Mouse (Mus musculus) erythroblast, embryonic 14.5 days (primary cell): ENCODE measurements around the gene Prss16. TPM values are rescaled to one million over a fixed set of nuclear protein-coding genes. Genes with fewer than 3 reads are reported as not detected.

Source experiments
- H3K27me3 ChIP-seq: 2 replicates; pipeline ENCODE4 v1.6.1; 2012; ENCODE audit warnings: inconsistent platforms; ENCODE audit not compliant: control insufficient read depth
- H3K36me3 ChIP-seq: 2 replicates; pipeline ENCODE4 v1.6.1; 2012; ENCODE audit warnings: mild to moderate bottlenecking, inconsistent platforms; ENCODE audit not compliant: control insufficient read depth
- H3K4me1 ChIP-seq: 2 replicates; pipeline ENCODE4 v1.6.1; 2012; ENCODE audit warnings: inconsistent platforms; ENCODE audit not compliant: control insufficient read depth
- H3K4me3 ChIP-seq: replicated peaks from 2 replicates; pipeline ENCODE3; 2012; ENCODE audit warnings: moderate library complexity, mild to moderate bottlenecking, inconsistent platforms
- H3K9me3 ChIP-seq: 2 replicates; pipeline ENCODE4 v1.6.1; 2012; ENCODE audit warnings: low read length, inconsistent platforms, mixed read lengths; ENCODE audit not compliant: control insufficient read depth
- GATA1 ChIP-seq: IDR thresholded peaks from 2 replicates; pipeline ENCODE4 v1.6.1; 2012; ENCODE audit warnings: low read length, inconsistent platforms, mixed read lengths
- TAL1 ChIP-seq: IDR thresholded peaks from 3 replicates; pipeline ENCODE4 v1.6.1; 2012; ENCODE audit warnings: low read length, inconsistent platforms, mixed read lengths
- polyA plus RNA-seq: library from polyadenylated mRNA; stranded (reverse); fragments of >175 nt; gene quantifications from 2 replicates; pipeline ENCODE4 v1.2.3, GENCODE M21; 2012

Gene Prss16
- polyA plus RNA-seq, 1 experiment, result not detected

- Histone ChIP-seq H3K4me3 (no peak overlapping the region), H3K36me3 (no peaks in the 10 kb centered on the region), H3K27me3 (peaks cover 100% of the 10 kb centered on the region), H3K9me3 (peaks cover 2% of the 10 kb centered on the region; the same call in 1 of the 2 replicates), H3K4me1 (peaks cover 24% of the 10 kb centered on the region)
- TF ChIP-seq TAL1, result no peak
- TF ChIP-seq GATA1, result no peak
These were observed 10.4 kb downstream of the Prss16 start for GRCm38 (mm10) chr13:21999147-21999546.

- no peak overlapping the region for H3K4me3 ChIP-seq
- H3K27me3 ChIP-seq, result peaks cover 100% of the 10 kb centered on the region
- H3K36me3 ChIP-seq, result no peaks in the 10 kb centered on the region
- peaks cover 26% of the 10 kb centered on the region for H3K4me1 ChIP-seq
- peaks cover 2% of the 10 kb centered on the region; the same call in 1 of the 2 replicates for H3K9me3 ChIP-seq
- TF ChIP-seq GATA1, result no peak
- no peak for TF ChIP-seq TAL1
These were observed 11.1 kb downstream of the Prss16 start for GRCm38 (mm10) chr13:21998412-21998811.

GRCm38 (mm10) chr13:21997821-21998220 lies 11.7 kb downstream of the Prss16 start:
- Histone ChIP-seq H3K4me1 (peaks cover 26% of the 10 kb centered on the region), H3K36me3 (no peaks in the 10 kb centered on the region), H3K27me3 (peaks cover 98% of the 10 kb centered on the region), H3K9me3 (peaks cover 2% of the 10 kb centered on the region; the same call in 1 of the 2 replicates), H3K4me3 (no peak overlapping the region)
- TF ChIP-seq TAL1 (no peak), GATA1 (no peak)

GRCm38 (mm10) chr13:21997201-21997820 lies 12.2 kb downstream of the Prss16 start:
- no peak for TF ChIP-seq TAL1
- no peak for TF ChIP-seq GATA1
- H3K27me3 ChIP-seq, result peaks cover 95% of the 10 kb centered on the region
- H3K4me1 ChIP-seq, result peaks cover 26% of the 10 kb centered on the region
- H3K4me3 ChIP-seq, result peak overlapping the region; percentile 44
- peaks cover 2% of the 10 kb centered on the region; the same call in 1 of the 2 replicates for H3K9me3 ChIP-seq
- H3K36me3 ChIP-seq, result no peaks in the 10 kb centered on the region

- peaks cover 2% of the 10 kb centered on the region; the same call in 1 of the 2 replicates for H3K9me3 ChIP-seq
- peaks cover 90% of the 10 kb centered on the region for H3K27me3 ChIP-seq
- H3K4me1 ChIP-seq, result peaks cover 26% of the 10 kb centered on the region
- H3K36me3 ChIP-seq, result no peaks in the 10 kb centered on the region
- no peak for TF ChIP-seq TAL1
- no peak for TF ChIP-seq GATA1
- peak overlapping the region; percentile 44 for H3K4me3 ChIP-seq
These were observed 12.7 kb downstream of the Prss16 start for GRCm38 (mm10) chr13:21996840-21997185.

- H3K9me3 ChIP-seq, result peaks cover 2% of the 10 kb centered on the region; the same call in 1 of the 2 replicates
- peak overlapping the region; percentile 55 for H3K4me3 ChIP-seq
- peaks cover 26% of the 10 kb centered on the region for H3K4me1 ChIP-seq
- no peak for TF ChIP-seq TAL1
- TF ChIP-seq GATA1, result no peak
- H3K36me3 ChIP-seq, result no peaks in the 10 kb centered on the region
- peaks cover 85% of the 10 kb centered on the region for H3K27me3 ChIP-seq
These were observed 13.3 kb downstream of the Prss16 start for GRCm38 (mm10) chr13:21996101-21996839.

- Histone ChIP-seq H3K4me1 (peaks cover 26% of the 10 kb centered on the region), H3K36me3 (no peaks in the 10 kb centered on the region), H3K4me3 (peak overlapping the region; percentile 55), H3K9me3 (peaks cover 4% of the 10 kb centered on the region; the same call in 1 of the 2 replicates), H3K27me3 (peaks cover 76% of the 10 kb centered on the region)
- TF ChIP-seq GATA1 (no peak), TAL1 (no peak)
These were observed 14.1 kb downstream of the Prss16 start for GRCm38 (mm10) chr13:21995331-21995914.

- TF ChIP-seq TAL1 (no peak), GATA1 (no peak)
- H3K36me3 ChIP-seq, result no peaks in the 10 kb centered on the region
- H3K9me3 ChIP-seq, result peaks cover 4% of the 10 kb centered on the region; the same call in 1 of the 2 replicates
- H3K4me1 ChIP-seq, result peaks cover 26% of the 10 kb centered on the region
- H3K4me3 ChIP-seq, result peak overlapping the region; percentile 55
- H3K27me3 ChIP-seq, result peaks cover 75% of the 10 kb centered on the region
These were observed 14.6 kb downstream of the Prss16 start for GRCm38 (mm10) chr13:21994896-21995295.
